In genomic region chr12:35209399-35209798, GRCm38 (mm10) we compare ENCODE assay signal across 14 mouse cellular contexts.
"Had no signal": no experiment of that assay in that cellular context is flagged by ENCODE, and none has a peak within 500 bp of the region (broad histone marks: within the 10 kb centered on the region; RNA-seq: fewer than 3 reads in every experiment).

No protein-coding gene starts in this region.

- H3K4me2 ChIP-seq: limb, embryonic 12.5 days; limb, embryonic 15.5 days; liver, embryonic 11.5 days; liver, embryonic 15.5 days; midbrain, embryonic 13.5 days had no signal

- H3K4me1 ChIP-seq: limb, embryonic 12.5 days; liver, embryonic 15.5 days; midbrain, embryonic 13.5 days had no signal

- H3K9me3 ChIP-seq: limb, embryonic 12.5 days; limb, embryonic 15.5 days; liver, embryonic 15.5 days; midbrain, embryonic 13.5 days had no signal

- H3K27me3 ChIP-seq: limb, embryonic 12.5 days; limb, embryonic 15.5 days; liver, embryonic 15.5 days; midbrain, embryonic 13.5 days had no signal

- H3K27ac ChIP-seq: kidney, postnatal 0 days; limb, embryonic 12.5 days; limb, embryonic 15.5 days; liver, embryonic 15.5 days; midbrain, embryonic 13.5 days had no signal

- DNase-seq: kidney, adult 2 months; kidney, postnatal 25 days; left cerebral cortex, postnatal 4 days; lung, adult 18-20 months; lung, postnatal 4 days; thymus, adult 18-20 months; thymus, postnatal 36 days had no signal

- H3K36me3 ChIP-seq: limb, embryonic 12.5 days; limb, embryonic 15.5 days; liver, embryonic 15.5 days; midbrain, embryonic 13.5 days had no signal

- H3K9ac ChIP-seq: limb, embryonic 12.5 days; limb, embryonic 15.5 days; liver, embryonic 15.5 days; midbrain, embryonic 13.5 days had no signal

- ATAC-seq: intestine, postnatal 0 days; midbrain, embryonic 13.5 days had no signal

- H3K4me3 ChIP-seq: limb, embryonic 12.5 days; limb, embryonic 15.5 days; liver, embryonic 15.5 days; midbrain, embryonic 13.5 days had no signal
